11 mouse cellular contexts compared by ENCODE assay signal in the genomic region with DNA sequence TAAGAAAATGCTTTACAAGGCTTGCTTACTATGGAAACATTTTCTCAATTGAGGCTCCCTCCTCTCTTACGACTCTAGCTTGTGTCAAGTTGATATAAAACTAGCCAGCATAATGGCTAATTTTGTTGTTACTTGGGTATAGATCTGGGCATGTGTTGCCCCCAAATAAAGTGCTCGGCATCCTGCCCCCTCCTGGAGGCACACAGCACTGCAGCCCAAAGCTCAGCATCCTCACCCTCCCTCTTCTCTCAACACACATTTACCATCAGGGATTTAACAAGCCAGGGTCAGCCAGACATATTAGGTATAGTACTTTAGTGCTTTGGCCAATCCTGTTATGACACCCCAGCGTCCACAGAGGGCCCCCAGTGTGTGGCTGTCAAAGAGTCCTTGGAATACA. TPM values are rescaled to one million over a fixed set of nuclear protein-coding genes. Genes with fewer than 3 reads are reported as not detected.
A peak's percentile ranks its signal among the peaks of the same experiment; 100 is the strongest.
DNase-seq lines count a peak whose midpoint lies in the region; ATAC-seq and TF ChIP-seq lines count a peak whose summit lies in the region.
"Had no signal": no experiment of that assay in that cellular context is flagged by ENCODE, and none has a peak within 500 bp of the region (broad histone marks: within the 10 kb centered on the region; RNA-seq: fewer than 3 reads in every experiment).

No protein-coding gene starts in this region.

- H3K27me3 ChIP-seq in midbrain, embryonic 14.5 days (ENCODE audit: control insufficient read depth, insufficient read depth, low read length), result no peaks in the 10 kb centered on the region
- peaks cover 37% of the 10 kb centered on the region for H3K27me3 ChIP-seq in midbrain, embryonic 10.5 days (ENCODE audit: low read depth, poor library complexity, severe bottlenecking)
- H3K27me3 ChIP-seq in splenic B cell, adult 2 months (ENCODE audit: control insufficient read depth, insufficient read depth, low read length, poor library complexity, severe bottlenecking), result no peaks in the 10 kb centered on the region

- TF ChIP-seq POLR2A in bone marrow, adult 2 months (IDR thresholded peaks at IDR 0.05; ENCODE audit: borderline replicate concordance, control insufficient read depth, low read depth, low read length), result no peak

- H3K4me3 ChIP-seq in gastrocnemius, adult 2 months, result no peak overlapping the region
- no peak overlapping the region for H3K4me3 ChIP-seq in midbrain, embryonic 14.5 days (replicated peaks; ENCODE audit: low read depth, low read length)
- H3K4me3 ChIP-seq in midbrain, embryonic 10.5 days, result no peak overlapping the region
- H3K4me3 ChIP-seq in bone marrow, adult 2 months (replicated peaks; ENCODE audit: control insufficient read depth, low read depth, low read length), result no peak overlapping the region
- H3K4me3 ChIP-seq: neural tube, embryonic 13.5 days had no signal

- no peak overlapping the region for H3K4me2 ChIP-seq in midbrain, embryonic 14.5 days (ENCODE audit: low read length)
- H3K4me2 ChIP-seq: hindbrain, embryonic 14.5 days; neural tube, embryonic 13.5 days had no signal

- no peak overlapping the region for H3K27ac ChIP-seq in gastrocnemius, adult 2 months
- no peak overlapping the region for H3K27ac ChIP-seq in midbrain, embryonic 14.5 days (replicated peaks; ENCODE audit: low read depth, low read length)
- H3K27ac ChIP-seq in midbrain, embryonic 10.5 days (replicated peaks), result no peak overlapping the region
- H3K27ac ChIP-seq in bone marrow, adult 2 months (ENCODE audit: control insufficient read depth, insufficient read depth, low read depth, low read length, poor library complexity), result no peak overlapping the region
- H3K27ac ChIP-seq: hindbrain, embryonic 14.5 days; neural tube, embryonic 13.5 days had no signal

- peak; percentile 66 for TF ChIP-seq CTCF in gastrocnemius, adult 2 months (IDR thresholded peaks at IDR 0.05)
- peak; percentile 69 for TF ChIP-seq CTCF in bone marrow, adult 2 months (IDR thresholded peaks at IDR 0.05; ENCODE audit: control insufficient read depth, insufficient read depth, low read length)

- no peak for ATAC-seq in midbrain, embryonic 14.5 days (ENCODE audit: low FRiP score, low TSS enrichment)

- H3K36me3 ChIP-seq in midbrain, embryonic 14.5 days (ENCODE audit: control insufficient read depth, insufficient read depth, low read length), result peaks cover 31% of the 10 kb centered on the region
- H3K36me3 ChIP-seq in midbrain, embryonic 10.5 days, result peaks cover 27% of the 10 kb centered on the region
- H3K36me3 ChIP-seq in splenic B cell, adult 2 months (ENCODE audit: control insufficient read depth, insufficient read depth, low read length, poor library complexity, severe bottlenecking), result 0 out of 2 replicates have a peak, but pooled peaks cover 4% of the 10 kb centered on the region

- no peak for DNase-seq in gastrocnemius, adult 2 months
- DNase-seq in gastrocnemius, adult 8-10 months (ENCODE audit: low spot score in 2 of 2), result no peak
- DNase-seq in midbrain, embryonic 14.5 days, result peak; percentile 31
- DNase-seq in midbrain, embryonic 10.5 days (ENCODE audit: low spot score), result no peak
- DNase-seq in splenic B cell, adult 2 months (ENCODE audit: low read depth, low spot score), result peak; percentile 51
- no peak for DNase-seq in spleen, adult 12 weeks (ENCODE audit: low spot score)
- DNase-seq in kidney, adult 11 months, result no peak

- intact Hi-C loops in gastrocnemius, adult 2 months (cut with DNase I), result no loop called here

- no peaks in the 10 kb centered on the region for H3K4me1 ChIP-seq in midbrain, embryonic 14.5 days (ENCODE audit: control insufficient read depth, insufficient read depth, low read length)
- H3K4me1 ChIP-seq in midbrain, embryonic 10.5 days, result peaks cover 16% of the 10 kb centered on the region
- no peaks in the 10 kb centered on the region for H3K4me1 ChIP-seq in bone marrow, adult 2 months (ENCODE audit: control insufficient read depth, insufficient read depth, low read length)

- no peaks in the 10 kb centered on the region for H3K9me3 ChIP-seq in midbrain, embryonic 14.5 days (ENCODE audit: control insufficient read depth, low read length)
- no peaks in the 10 kb centered on the region for H3K9me3 ChIP-seq in midbrain, embryonic 10.5 days (replicated peaks)
- H3K9me3 ChIP-seq: neural tube, embryonic 13.5 days had no signal

- whole genome bisulfite sequencing in midbrain, embryonic 14.5 days, result 43% methylated on average over 3 of the region's 3 CpGs
- 42% methylated on average over 3 of the region's 3 CpGs for WGBS in midbrain, embryonic 10.5 days
- 57% methylated on average over 3 of the region's 3 CpGs for WGBS in bone marrow, adult 2 months

- H3K9ac ChIP-seq in midbrain, embryonic 14.5 days (replicated peaks; ENCODE audit: low read length), result no peak overlapping the region
- H3K9ac ChIP-seq: hindbrain, embryonic 14.5 days; neural tube, embryonic 13.5 days had no signal

RNA-seq across cellular contexts. Expression of gene Col9a2, which starts 17.2 kb away (rescaled TPM):
- under 1 TPM in 1 of 2 experiments, not detected in 1; 0.20 TPM for total RNA-seq in gastrocnemius, adult 2 months (2021)
- total RNA-seq in gastrocnemius, adult 8-10 months (2022), result under 1 TPM in 2 of 4 experiments, not detected in 2; 0.13 to 0.44 TPM
- 8.3 and 10.9 TPM in 2 replicates for polyA plus RNA-seq in midbrain, embryonic 14.5 days (2014; fragmentation: Nextera tagmentation; extraction: Ambion mirVana)
- 1.4 and 3.7 TPM in 2 replicates for polyA plus RNA-seq in midbrain, embryonic 10.5 days (2016; fragmentation: Nextera tagmentation; extraction: Ambion mirVana)
- not detected in 2 replicates for polyA plus RNA-seq in bone marrow, adult 2 months (2011; ENCODE audit: insufficient read depth, insufficient read length, low replicate concordance, missing spikeins)

RNA-seq across cellular contexts. Expression of gene Smap2, which starts 39.3 kb away (rescaled TPM):
- 10 to 100 TPM; 10.8 to 18.2 TPM for total RNA-seq in gastrocnemius, adult 2 months (2021)
- total RNA-seq in gastrocnemius, adult 8-10 months (2022), result 10 to 100 TPM; 11.5 to 15.2 (median 14.0) TPM
- polyA plus RNA-seq in midbrain, embryonic 14.5 days (2014; fragmentation: Nextera tagmentation; extraction: Ambion mirVana), result 47.5 and 52.0 TPM in 2 replicates
- 14.0 and 16.1 TPM in 2 replicates for polyA plus RNA-seq in midbrain, embryonic 10.5 days (2016; fragmentation: Nextera tagmentation; extraction: Ambion mirVana)
- polyA plus RNA-seq in bone marrow, adult 2 months (2011; ENCODE audit: insufficient read depth, insufficient read length, low replicate concordance, missing spikeins), result 43.1 and 60.0 TPM in 2 replicates

RNA-seq across cellular contexts. Expression of gene Zmpste24, which starts 41.7 kb away (rescaled TPM):
- total RNA-seq in gastrocnemius, adult 2 months (2021), result 10 to 100 TPM; 15.0 to 20.3 TPM
- total RNA-seq in gastrocnemius, adult 8-10 months (2022), result 10 to 100 TPM; 18.3 to 22.8 (median 18.8) TPM
- 17.0 and 21.7 TPM in 2 replicates for polyA plus RNA-seq in midbrain, embryonic 14.5 days (2014; fragmentation: Nextera tagmentation; extraction: Ambion mirVana)
- 29.1 and 31.8 TPM in 2 replicates for polyA plus RNA-seq in midbrain, embryonic 10.5 days (2016; fragmentation: Nextera tagmentation; extraction: Ambion mirVana)
- 10.6 and 24.8 TPM in 2 replicates for polyA plus RNA-seq in bone marrow, adult 2 months (2011; ENCODE audit: insufficient read depth, insufficient read length, low replicate concordance, missing spikeins)

RNA-seq across cellular contexts. Expression of gene Tmco2, which starts 52.7 kb away (rescaled TPM):
- not detected for total RNA-seq in gastrocnemius, adult 2 months (2021)
- total RNA-seq in gastrocnemius, adult 8-10 months (2022), result not detected
- not detected in 2 replicates for polyA plus RNA-seq in midbrain, embryonic 14.5 days (2014; fragmentation: Nextera tagmentation; extraction: Ambion mirVana)
- not detected in 2 replicates for polyA plus RNA-seq in midbrain, embryonic 10.5 days (2016; fragmentation: Nextera tagmentation; extraction: Ambion mirVana)
- polyA plus RNA-seq in bone marrow, adult 2 months (2011; ENCODE audit: insufficient read depth, insufficient read length, low replicate concordance, missing spikeins), result not detected in 2 replicates
- polyA plus RNA-seq: hindbrain, embryonic 14.5 days; limb, embryonic 14.5 days; neural tube, embryonic 13.5 days had no signal

Comparison
In these comparisons a context has a peak if more than half of its experiments do, and no peak if none do; other contexts are left out.
1. DNase-seq: peak in midbrain, embryonic 14.5 days (single experiment) and splenic B cell, adult 2 months (single experiment); none in gastrocnemius, adult 2 months (single experiment), gastrocnemius, adult 8-10 months (0 of 2), midbrain, embryonic 10.5 days (single experiment), spleen, adult 12 weeks (single experiment) and kidney, adult 11 months (single experiment).